Mouse (Mus musculus): ENCODE results near the gene Srms.
A peak's percentile ranks its signal among the peaks of the same experiment; 100 is the strongest.

Gene Srms

GRCm38 (mm10) chr2:181156248-181157121 lies 56.5 kb downstream of the Srms start, which contains the start of gene Eef1a2:
TSS of gene Eef1a2 (minus strand) at chr2:181157014.
- TF ChIP-seq NANOG (IDR thresholded peaks at IDR 0.05; ENCODE audit: borderline replicate concordance, low read length) (no peak), POU5F1 (IDR thresholded peaks at IDR 0.05; ENCODE audit: borderline replicate concordance, low read length) (no peak), CTCF (conservative IDR thresholded peaks at IDR 0.05; ENCODE audit: low read length) (no peak)
- Histone ChIP-seq H3K36me3 (ENCODE audit: insufficient read depth, low read length) (no peaks in the 10 kb centered on the region), H3K4me1 (replicated peaks; ENCODE audit: low read depth, low read length) (peaks cover 25% of the 10 kb centered on the region), H3K9me3 (ENCODE audit: low read length) (no peaks in the 10 kb centered on the region), H3K4me3 (replicated peaks; ENCODE audit: low read length) (peak within 1 kb of the TSS; percentile 79), H3K27me3 (ENCODE audit: insufficient read depth, low read length) (peaks cover 66% of the 10 kb centered on the region)

GRCm38 (mm10) chr2:181155801-181156200 lies 57.2 kb downstream of the Srms start:
- Histone ChIP-seq H3K4me3 (replicated peaks; ENCODE audit: low read length) (peak overlapping the region; percentile 79; the same call in 1 of the 2 replicates), H3K36me3 (ENCODE audit: insufficient read depth, low read length) (no peaks in the 10 kb centered on the region), H3K4me1 (replicated peaks; ENCODE audit: low read depth, low read length) (peaks cover 28% of the 10 kb centered on the region), H3K9me3 (ENCODE audit: low read length) (no peaks in the 10 kb centered on the region), H3K27me3 (ENCODE audit: insufficient read depth, low read length) (peaks cover 72% of the 10 kb centered on the region)
- TF ChIP-seq NANOG (IDR thresholded peaks at IDR 0.05; ENCODE audit: borderline replicate concordance, low read length) (no peak), POU5F1 (IDR thresholded peaks at IDR 0.05; ENCODE audit: borderline replicate concordance, low read length) (no peak), CTCF (conservative IDR thresholded peaks at IDR 0.05; ENCODE audit: low read length) (no peak)

Data from E14TG2a.4 (cell line).